In the genomic region with DNA sequence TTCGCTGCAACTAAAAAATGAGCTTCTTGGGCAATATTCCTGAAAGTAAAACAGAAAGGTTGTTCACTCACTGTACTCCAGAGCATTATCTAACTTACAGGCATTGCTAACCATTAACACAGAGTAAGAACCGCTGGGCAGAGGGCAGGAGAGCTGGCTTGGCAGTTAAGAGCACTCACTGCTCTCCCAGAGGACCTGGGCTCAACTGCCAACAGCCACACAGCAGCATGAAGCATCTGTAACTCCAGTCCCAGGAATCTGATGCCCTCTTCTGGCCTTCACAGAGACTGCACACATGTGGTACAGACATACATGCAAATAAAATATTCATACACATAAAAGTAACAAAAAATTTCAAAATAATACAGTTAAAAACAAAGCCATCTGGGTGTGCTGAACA, we compare ENCODE assay signal across 14 mouse cellular contexts. TPM values are rescaled to one million over a fixed set of nuclear protein-coding genes. Genes with fewer than 3 reads are reported as not detected.
DNase-seq lines count a peak whose midpoint lies in the region; ATAC-seq and TF ChIP-seq lines count a peak whose summit lies in the region.
"Had no signal": no experiment of that assay in that cellular context is flagged by ENCODE, and none has a peak within 500 bp of the region (broad histone marks: within the 10 kb centered on the region; RNA-seq: fewer than 3 reads in every experiment).

No protein-coding gene starts in this region.

- no peaks in the 10 kb centered on the region for H3K4me1 ChIP-seq in kidney, embryonic 15.5 days
- no peaks in the 10 kb centered on the region for H3K4me1 ChIP-seq in ES-Bruce4 (ENCODE audit: control insufficient read depth, insufficient read depth, low read length)
- H3K4me1 ChIP-seq: heart, embryonic 15.5 days; liver, embryonic 15.5 days; midbrain, embryonic 12.5 days; neural tube, embryonic 13.5 days; stomach, embryonic 15.5 days had no signal

- TF ChIP-seq EP300 in ES-Bruce4 (IDR thresholded peaks at IDR 0.05; ENCODE audit: insufficient read depth, low read depth, low read length), result no peak

- H3K27me3 ChIP-seq in kidney, embryonic 15.5 days, result no peaks in the 10 kb centered on the region
- no peaks in the 10 kb centered on the region for H3K27me3 ChIP-seq in ES-Bruce4 (ENCODE audit: control insufficient read depth, insufficient read depth, low read length, poor library complexity, severe bottlenecking)
- H3K27me3 ChIP-seq: heart, embryonic 15.5 days; liver, embryonic 15.5 days; midbrain, embryonic 12.5 days; neural tube, embryonic 13.5 days; stomach, embryonic 15.5 days had no signal

- TF ChIP-seq CTCF in ES-Bruce4 (IDR thresholded peaks at IDR 0.05; ENCODE audit: low read depth, low read length), result peak; percentile 37

- H3K36me3 ChIP-seq in kidney, embryonic 15.5 days, result peaks cover 95% of the 10 kb centered on the region
- peaks cover 52% of the 10 kb centered on the region for H3K36me3 ChIP-seq in ES-Bruce4 (ENCODE audit: control insufficient read depth, insufficient read depth, low read length, poor library complexity, severe bottlenecking)

- H3K4me2 ChIP-seq in kidney, embryonic 15.5 days, result no peak overlapping the region
- H3K4me2 ChIP-seq: heart, embryonic 15.5 days; liver, embryonic 15.5 days; midbrain, embryonic 12.5 days; neural tube, embryonic 13.5 days; stomach, embryonic 15.5 days had no signal

- no peak; the same call in 1 of the 2 replicates for ATAC-seq in kidney, embryonic 15.5 days (replicated peaks; ENCODE audit: low FRiP score)
- ATAC-seq: inflammation-experienced regulatory T-cells, adult 6 months had no signal

- peak; percentile 80 for DNase-seq in kidney, adult 11 months
- peak; percentile 28 for DNase-seq in 416B (ENCODE audit: low read depth)
- DNase-seq in kidney, adult 8-10 months, result peak; percentile 69 to 76
- DNase-seq in cerebellum, adult 9-10 months, result no peak
- no peak for DNase-seq in lung, postnatal 14 days
- DNase-seq: right cerebral cortex, postnatal 14 days had no signal

- 92% methylated on average over 2 of the region's 2 CpGs for WGBS in kidney, embryonic 15.5 days

- H3K9ac ChIP-seq in kidney, embryonic 15.5 days, result no peak overlapping the region
- no peak overlapping the region for H3K9ac ChIP-seq in ES-Bruce4 (ENCODE audit: low read depth, poor library complexity, severe bottlenecking)
- H3K9ac ChIP-seq: heart, embryonic 15.5 days; liver, embryonic 15.5 days; midbrain, embryonic 12.5 days; neural tube, embryonic 13.5 days; stomach, embryonic 15.5 days had no signal

- no peak for TF ChIP-seq POLR2A in ES-Bruce4 (IDR thresholded peaks at IDR 0.05; ENCODE audit: insufficient read depth, low read length)

- no peak overlapping the region for H3K4me3 ChIP-seq in kidney, embryonic 15.5 days (replicated peaks)
- H3K4me3 ChIP-seq in ES-Bruce4 (ENCODE audit: low read depth, low read length), result no peak overlapping the region
- H3K4me3 ChIP-seq: heart, embryonic 15.5 days; liver, embryonic 15.5 days; midbrain, embryonic 12.5 days; neural tube, embryonic 13.5 days; stomach, embryonic 15.5 days had no signal

- no peak overlapping the region for H3K27ac ChIP-seq in kidney, embryonic 15.5 days
- no peak overlapping the region for H3K27ac ChIP-seq in ES-Bruce4 (ENCODE audit: insufficient read depth, low read length)
- H3K27ac ChIP-seq: heart, embryonic 15.5 days; liver, embryonic 15.5 days; midbrain, embryonic 12.5 days; neural tube, embryonic 13.5 days; stomach, embryonic 15.5 days had no signal

- H3K9me3 ChIP-seq in kidney, embryonic 15.5 days (replicated peaks), result no peaks in the 10 kb centered on the region
- H3K9me3 ChIP-seq in ES-Bruce4 (replicated peaks; ENCODE audit: control insufficient read depth, insufficient read depth, low read length, poor library complexity, severe bottlenecking), result no peaks in the 10 kb centered on the region
- H3K9me3 ChIP-seq: heart, embryonic 15.5 days; liver, embryonic 15.5 days; midbrain, embryonic 12.5 days; neural tube, embryonic 13.5 days; stomach, embryonic 15.5 days had no signal

RNA-seq across cellular contexts. Expression of a gene that starts 27.3 kb away (rescaled TPM):
- 106 and 107 TPM in 2 replicates for polyA plus RNA-seq in kidney, embryonic 15.5 days (2015; fragmentation: Nextera tagmentation; extraction: Ambion mirVana)
- polyA plus RNA-seq in ES-Bruce4 (2011; ENCODE audit: insufficient read depth, insufficient read length, low read depth, missing spikeins), result 93.2 and 102 TPM in 2 replicates

RNA-seq across cellular contexts. Expression of a gene that starts 34.0 kb away (rescaled TPM):
- 6.3 and 8.0 TPM in 2 replicates for polyA plus RNA-seq in kidney, embryonic 15.5 days (2015; fragmentation: Nextera tagmentation; extraction: Ambion mirVana)
- polyA plus RNA-seq in ES-Bruce4 (2011; ENCODE audit: insufficient read depth, insufficient read length, low read depth, missing spikeins), result 3.6 and 3.8 TPM in 2 replicates

RNA-seq across cellular contexts. Expression of a gene that starts 41.0 kb away (rescaled TPM):
- 171 and 186 TPM in 2 replicates for polyA plus RNA-seq in kidney, embryonic 15.5 days (2015; fragmentation: Nextera tagmentation; extraction: Ambion mirVana)
- 108 and 110 TPM in 2 replicates for polyA plus RNA-seq in ES-Bruce4 (2011; ENCODE audit: insufficient read depth, insufficient read length, low read depth, missing spikeins)

RNA-seq across cellular contexts. Expression of a gene that starts 52.1 kb away (rescaled TPM):
- 13.7 and 13.9 TPM in 2 replicates for polyA plus RNA-seq in kidney, embryonic 15.5 days (2015; fragmentation: Nextera tagmentation; extraction: Ambion mirVana)
- 13.2 and 17.4 TPM in 2 replicates for polyA plus RNA-seq in ES-Bruce4 (2011; ENCODE audit: insufficient read depth, insufficient read length, low read depth, missing spikeins)

RNA-seq across cellular contexts. Expression of a gene that starts 52.6 kb away (rescaled TPM):
- 21.0 and 24.0 TPM in 2 replicates for polyA plus RNA-seq in kidney, embryonic 15.5 days (2015; fragmentation: Nextera tagmentation; extraction: Ambion mirVana)
- polyA plus RNA-seq in ES-Bruce4 (2011; ENCODE audit: insufficient read depth, insufficient read length, low read depth, missing spikeins), result 39.7 TPM in 2 replicates

Comparison
In these comparisons a context has a peak if more than half of its experiments do, and no peak if none do; other contexts are left out.
1. DNase-seq: peak in kidney, adult 11 months (single experiment), 416B (single experiment) and kidney, adult 8-10 months (2 of 2); none in cerebellum, adult 9-10 months (single experiment) and lung, postnatal 14 days (single experiment).